Mouse (Mus musculus) hindlimb bud, embryonic 11.5 days (tissue): Measurements from ENCODE around the gene Hikeshi.

Source experiments
- DNase-seq: peaks from one replicate; pipeline ENCODE4 v3.0.0-alpha.2; 2012; ENCODE audit warnings: low read depth, low spot score; ENCODE audit errors: extremely low spot score

Gene Hikeshi

DNA sequence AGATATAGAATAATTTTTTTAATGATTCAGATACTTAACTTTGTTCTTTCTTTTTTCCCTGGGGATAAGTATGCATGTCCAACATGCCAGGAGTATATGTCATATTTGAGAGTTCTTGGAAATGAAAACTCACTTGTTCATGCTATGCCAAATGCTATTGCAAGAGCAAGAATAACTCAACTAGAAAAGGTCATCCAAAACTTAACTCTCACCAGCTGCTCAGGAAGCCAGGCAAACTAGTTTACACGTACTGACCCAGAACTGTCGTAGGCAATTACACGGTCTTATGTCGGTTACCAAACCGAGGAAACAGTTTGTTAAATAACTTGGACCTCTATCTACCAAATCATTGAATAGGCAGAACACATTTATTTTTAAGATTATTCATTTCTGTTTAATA lies 24.3 kb downstream of the Hikeshi start:
- DNase-seq, result no peak

DNA sequence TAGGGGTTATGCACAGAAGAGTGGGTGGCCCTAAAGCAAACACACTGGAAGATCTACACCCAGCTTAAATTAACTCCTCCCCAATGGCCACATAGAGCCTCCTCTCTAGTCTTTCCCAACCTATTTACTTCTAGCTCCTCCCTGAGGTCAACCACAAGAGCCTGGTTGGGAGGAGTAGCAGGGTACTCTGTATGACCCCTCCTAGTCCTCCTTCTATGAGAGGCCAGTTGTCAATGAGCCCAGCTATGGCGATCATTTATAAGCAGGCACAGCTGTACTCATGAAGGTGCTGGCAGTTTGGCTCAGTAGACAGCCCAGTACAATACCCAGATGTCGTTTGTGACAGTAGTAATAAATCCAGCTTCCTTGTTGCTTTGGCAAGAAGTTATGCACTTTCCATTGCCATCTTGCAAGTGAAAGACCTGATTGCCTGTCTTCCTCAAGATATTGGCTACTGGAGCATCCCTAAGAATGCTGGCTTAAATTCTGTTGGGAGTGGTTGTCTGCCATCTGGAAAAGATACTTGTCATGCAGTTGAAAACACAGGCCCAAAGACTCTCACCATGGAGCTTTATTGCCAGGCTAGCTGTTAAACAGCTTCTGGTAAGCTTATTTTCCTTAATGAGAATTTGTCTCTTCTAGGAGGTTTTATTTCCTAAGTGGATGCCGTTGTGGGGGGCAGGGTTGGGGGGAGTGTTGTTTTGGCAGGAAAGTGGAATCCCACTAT lies 27.4 kb downstream of the Hikeshi start:
- no peak for DNase-seq

DNA sequence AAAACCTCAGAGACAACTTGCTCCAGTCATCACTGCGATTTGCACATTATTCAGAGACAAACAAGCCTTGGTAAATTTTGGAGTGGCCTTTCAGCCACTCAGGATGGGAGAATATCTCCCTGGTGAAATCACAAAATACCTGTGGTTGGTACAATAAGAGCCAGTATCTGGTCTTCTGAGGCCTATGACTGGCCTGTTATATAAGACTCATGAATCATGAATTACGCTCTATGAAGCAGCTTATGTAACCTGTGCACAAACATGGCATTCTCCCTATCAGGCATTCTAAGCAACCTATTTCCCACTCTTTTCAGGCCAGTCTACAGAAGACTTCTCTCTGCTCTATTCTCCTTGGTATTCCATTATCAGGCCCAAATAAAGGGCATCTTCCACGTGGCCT lies 28.6 kb downstream of the Hikeshi start:
- no peak for DNase-seq

DNA sequence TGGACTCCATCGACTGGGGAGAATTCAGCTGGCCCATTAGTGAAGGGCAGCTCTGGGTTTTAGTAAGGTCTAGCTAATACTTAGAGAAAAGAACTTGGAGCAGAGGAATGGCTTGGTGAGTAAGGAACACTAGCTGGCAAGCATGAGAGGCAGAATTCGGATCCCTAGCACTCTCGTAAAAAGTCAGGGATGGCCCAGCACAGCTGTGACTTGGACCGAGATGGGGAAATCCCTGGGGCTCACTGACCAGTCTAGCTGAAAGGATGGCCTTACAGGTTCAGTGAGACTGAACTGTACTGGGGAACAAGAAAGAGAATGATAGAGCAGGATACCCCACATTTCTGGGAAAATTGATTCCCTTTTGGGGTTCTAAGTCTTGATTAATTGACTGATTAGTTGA lies 31.3 kb downstream of the Hikeshi start:
- no peak for DNase-seq

DNA sequence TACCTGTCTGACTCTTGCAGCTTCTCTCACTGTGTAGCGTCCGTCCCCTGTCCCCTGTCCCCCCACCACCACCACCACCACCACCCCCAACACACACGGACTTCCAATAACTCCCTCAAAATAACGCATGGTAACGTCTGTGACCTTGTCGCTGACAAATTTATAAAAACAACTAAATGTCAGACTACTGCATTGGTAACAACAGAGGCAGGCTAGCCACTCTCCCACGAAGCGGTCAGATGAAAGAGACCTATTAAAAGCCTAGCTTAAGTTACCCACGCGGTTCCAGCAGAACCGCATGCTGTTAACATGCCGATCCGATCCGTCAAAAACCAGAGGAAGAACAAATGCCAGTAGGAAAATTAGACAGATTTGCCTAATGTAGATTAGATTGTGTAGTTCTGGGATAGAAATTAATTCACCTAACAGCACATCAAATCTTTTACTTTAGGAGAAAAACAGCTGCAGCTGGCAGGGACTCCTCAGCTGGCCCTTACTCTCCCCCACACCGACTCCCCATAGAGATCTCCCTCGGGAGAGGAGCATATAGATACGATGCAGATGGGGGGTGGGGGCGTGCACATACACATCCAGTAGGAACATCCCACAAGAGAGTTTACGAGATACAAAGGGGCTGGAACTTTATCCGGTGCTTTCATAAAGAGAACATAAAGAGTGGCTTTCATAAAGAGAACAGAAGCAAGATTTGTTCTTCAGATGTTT lies 31.9 kb downstream of the Hikeshi start:
- no peak for DNase-seq

GRCm38 (mm10) chr7:89908421-89908820 lies 32.6 kb downstream of the Hikeshi start:
- DNase-seq, result peak; percentile 53

- peak; percentile 94 for DNase-seq
Observed at GRCm38 (mm10) chr7:89907950-89908349, 33.1 kb downstream of the Hikeshi start.

- no peak for DNase-seq
Observed at GRCm38 (mm10) chr7:89903442-89904343, 37.3 kb downstream of the Hikeshi start, which contains the start of gene Ccdc81. Gene Ccdc81, minus strand, starts transcription at chr7:89903629.

- DNase-seq, result no peak
Observed at GRCm38 (mm10) chr7:89903007-89903406, 38.0 kb downstream of the Hikeshi start.

DNA sequence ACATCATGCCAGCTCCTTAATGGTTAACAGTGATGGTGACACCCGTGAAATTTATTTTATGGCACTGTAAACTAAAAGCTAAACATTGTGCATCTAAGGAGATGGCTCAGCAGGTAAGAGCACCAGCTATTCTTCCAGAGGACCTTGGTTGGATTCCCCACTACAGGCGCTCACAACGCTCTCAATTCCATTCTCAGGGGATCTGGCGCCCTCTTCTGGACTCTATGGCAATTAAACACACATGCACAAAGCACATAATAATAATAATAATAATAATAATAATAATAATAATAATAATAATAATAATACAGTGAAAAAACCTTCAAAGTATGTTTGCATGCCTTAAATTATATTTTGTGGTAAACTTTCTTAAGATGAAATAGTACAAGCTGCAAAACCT lies 49.1 kb downstream of the Hikeshi start:
- DNase-seq, result no peak

GRCm38 (mm10) chr7:89891412-89891811 lies 49.6 kb downstream of the Hikeshi start:
- no peak for DNase-seq

- DNase-seq, result no peak
Observed at GRCm38 (mm10) chr7:89884551-89884950, 56.5 kb downstream of the Hikeshi start.

DNA sequence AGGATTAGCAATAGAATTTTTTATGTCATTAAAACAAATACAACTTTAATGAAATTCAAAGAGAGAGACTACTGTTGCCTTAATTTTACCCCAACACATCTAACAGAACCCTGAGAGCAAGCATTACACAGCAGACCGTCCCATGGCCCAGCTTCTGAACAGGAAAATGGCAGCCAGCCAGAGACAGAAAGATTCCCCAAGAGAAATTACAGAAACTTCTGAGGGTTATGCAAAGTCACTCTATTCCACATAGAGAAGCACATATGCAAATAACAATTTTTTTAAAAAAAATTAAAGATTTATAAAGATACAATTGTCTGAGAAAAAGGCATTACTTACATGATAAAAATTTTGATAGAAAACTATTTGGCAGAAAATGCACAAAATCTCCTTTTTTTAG lies 61.3 kb downstream of the Hikeshi start:
- DNase-seq, result no peak
